Mouse (Mus musculus) MEL (cell line): Measurements from ENCODE around the gene Szrd1. TPM values are rescaled to one million over a fixed set of nuclear protein-coding genes. Genes with fewer than 3 reads are reported as not detected.
A peak's percentile ranks its signal among the peaks of the same experiment; 100 is the strongest.

Source experiments
- DNase-seq: peaks from one replicate; pipeline ENCODE4 v3.0.0; 2011; ENCODE audit warnings: low read depth, low spot score
- H3K27ac ChIP-seq: 2 replicates; pipeline ENCODE4 v1.5.1; 2012; ENCODE audit warnings: low read depth, mild to moderate bottlenecking, control low read depth, low read length, moderate library complexity; ENCODE audit not compliant: control insufficient read depth
- H3K27me3 ChIP-seq, 2 experiments: fragments of 150-350 bp in 1 of 2; sonication (generic) in 1 of 2; 2 replicates each; pipeline ENCODE4 v1.6.1; 2012; ENCODE audit warnings: low read length in 2 of 2, mild to moderate bottlenecking in 2 of 2, improper control_type of control experiment in 1 of 2, moderate library complexity in 1 of 2; ENCODE audit not compliant: insufficient read depth in 2 of 2, control insufficient read depth in 1 of 2
- H3K36me3 ChIP-seq, 2 experiments: 2 replicates each; pipeline ENCODE4 v1.6.1; 2012 to 2014; ENCODE audit warnings: low read length in 2 of 2, improper control_type of control experiment in 1 of 2, inconsistent platforms in 1 of 2, mild to moderate bottlenecking in 1 of 2; ENCODE audit not compliant: insufficient read depth in 2 of 2, control insufficient read depth in 1 of 2
- H3K4me1 ChIP-seq, 2 experiments: fragments of 150-350 bp in 1 of 2; sonication (generic) in 1 of 2; 2 replicates each; pipeline ENCODE4 v1.6.1; 2012; ENCODE audit warnings: low read length in 2 of 2, improper control_type of control experiment in 1 of 2, mild to moderate bottlenecking in 1 of 2; ENCODE audit not compliant: insufficient read depth in 2 of 2, control insufficient read depth in 1 of 2
- H3K4me3 ChIP-seq, 2 experiments: fragments of 150-350 bp in 1 of 2; sonication (generic) in 1 of 2; 2 replicates each; pipeline ENCODE4 v1.5.1; 2012; ENCODE audit warnings: low read depth in 2 of 2, low read length in 2 of 2, mild to moderate bottlenecking in 2 of 2, moderate library complexity in 2 of 2, control low read depth in 1 of 2, improper control_type of control experiment in 1 of 2; ENCODE audit not compliant: control insufficient read depth in 1 of 2, insufficient read depth in 1 of 2
- H3K79me2 ChIP-seq: 2 replicates; pipeline ENCODE4 v1.6.1; 2012; ENCODE audit warnings: mild to moderate bottlenecking, low read length, moderate library complexity; ENCODE audit not compliant: control insufficient read depth, poor library complexity, insufficient read depth
- H3K9ac ChIP-seq: 2 replicates; pipeline ENCODE4 v1.6.1; 2012; ENCODE audit warnings: low read depth, mild to moderate bottlenecking, control low read depth, low read length, moderate library complexity; ENCODE audit not compliant: control insufficient read depth, poor library complexity, severe bottlenecking
- H3K9me3 ChIP-seq: fragments of 150-350 bp; sonication (generic); replicated peaks from 2 replicates; pipeline ENCODE4 v1.6.1; 2012; ENCODE audit warnings: mild to moderate bottlenecking, low read length, improper control_type of control experiment, moderate library complexity; ENCODE audit not compliant: insufficient read depth
- BHLHE40 ChIP-seq: IDR thresholded peaks from 2 replicates; pipeline ENCODE4 v1.6.1; 2012; ENCODE audit warnings: low read depth, mild to moderate bottlenecking, inconsistent platforms, low read length, improper control_type of control experiment, borderline replicate concordance
- CHD2 ChIP-seq: IDR thresholded peaks from 2 replicates; pipeline ENCODE4 v1.6.1; 2011; ENCODE audit warnings: low read length, improper control_type of control experiment
- ELF1 ChIP-seq: IDR thresholded peaks from 2 replicates; pipeline ENCODE4 v1.6.1; 2014; ENCODE audit warnings: low read depth, mild to moderate bottlenecking, inconsistent platforms, low read length, improper control_type of control experiment, moderate library complexity
- EP300 ChIP-seq, 2 experiments: IDR thresholded peaks; 2 replicates each; pipeline ENCODE4 v1.6.1; 2011; ENCODE audit warnings: improper control_type of control experiment in 2 of 2, low read length in 2 of 2, low read depth in 1 of 2, mild to moderate bottlenecking in 1 of 2
- ETS1 ChIP-seq: IDR thresholded peaks from 2 replicates; pipeline ENCODE4 v1.6.1; 2012; ENCODE audit warnings: low read depth, mild to moderate bottlenecking, inconsistent platforms, low read length, improper control_type of control experiment, moderate library complexity
- HCFC1 ChIP-seq: IDR thresholded peaks from 2 replicates; pipeline ENCODE4 v1.6.1; 2012; ENCODE audit warnings: low read depth, mild to moderate bottlenecking, inconsistent platforms, low read length, improper control_type of control experiment, moderate library complexity
- KAT2A ChIP-seq: conservative IDR thresholded peaks from 2 replicates; pipeline ENCODE4 v1.6.1; 2012; ENCODE audit warnings: low read depth, low read length, improper control_type of control experiment, inconsistent platforms
- MAX ChIP-seq: IDR thresholded peaks from 2 replicates; pipeline ENCODE4 v1.6.1; 2011; ENCODE audit warnings: low read length, improper control_type of control experiment
- MAZ ChIP-seq: IDR thresholded peaks from 2 replicates; pipeline ENCODE4 v1.6.1; 2012; ENCODE audit warnings: low read depth, mild to moderate bottlenecking, inconsistent platforms, low read length, improper control_type of control experiment
- MXI1 ChIP-seq: IDR thresholded peaks from 2 replicates; pipeline ENCODE4 v1.6.1; 2011; ENCODE audit warnings: mild to moderate bottlenecking, low read depth, low read length, improper control_type of control experiment
- MYB ChIP-seq: IDR thresholded peaks from 2 replicates; pipeline ENCODE4 v1.6.1; 2011; ENCODE audit warnings: mild to moderate bottlenecking, low read depth, low read length, improper control_type of control experiment
- MYC ChIP-seq: IDR thresholded peaks from 2 replicates; pipeline ENCODE4 v1.6.1; 2011; ENCODE audit warnings: low read depth, mild to moderate bottlenecking, low read length, improper control_type of control experiment, moderate library complexity
- NELFE ChIP-seq: IDR thresholded peaks from 2 replicates; pipeline ENCODE4 v1.6.1; 2011; ENCODE audit warnings: low read depth, low read length, improper control_type of control experiment
- NRF1 ChIP-seq: IDR thresholded peaks from 2 replicates; pipeline ENCODE4 v1.6.1; 2014; ENCODE audit warnings: low read depth, mild to moderate bottlenecking, inconsistent platforms, low read length, improper control_type of control experiment, moderate library complexity; ENCODE audit not compliant: poor library complexity, insufficient read depth, severe bottlenecking
- POLR2A ChIP-seq, 2 experiments: IDR thresholded peaks; 2 replicates each; pipeline ENCODE4 v1.6.1; 2011 to 2012; ENCODE audit warnings: low read length in 2 of 2, mild to moderate bottlenecking in 2 of 2, control low read depth in 1 of 2, improper control_type of control experiment in 1 of 2, low read depth in 1 of 2, moderate library complexity in 1 of 2; ENCODE audit not compliant: control insufficient read depth in 1 of 2, insufficient read depth in 1 of 2, poor library complexity in 1 of 2
- POLR2AphosphoS2 ChIP-seq: IDR thresholded peaks from 2 replicates; pipeline ENCODE4 v1.6.1; 2011; ENCODE audit warnings: low read length, improper control_type of control experiment
- RCOR1 ChIP-seq: IDR thresholded peaks from 2 replicates; pipeline ENCODE4 v1.6.1; 2012; ENCODE audit warnings: low read depth, mild to moderate bottlenecking, inconsistent platforms, low read length, improper control_type of control experiment
- SIN3A ChIP-seq: IDR thresholded peaks from 2 replicates; pipeline ENCODE4 v1.6.1; 2012; ENCODE audit warnings: low read length, improper control_type of control experiment, inconsistent platforms
- TAL1 ChIP-seq: IDR thresholded peaks from 2 replicates; pipeline ENCODE4 v1.6.1; 2012; ENCODE audit warnings: mild to moderate bottlenecking, inconsistent platforms, low read length, moderate library complexity, mixed read lengths
- TBP ChIP-seq: IDR thresholded peaks from 2 replicates; pipeline ENCODE4 v1.8.0; 2011; ENCODE audit warnings: low read depth, low read length, improper control_type of control experiment
- TCF12 ChIP-seq: IDR thresholded peaks from 2 replicates; pipeline ENCODE4 v1.6.1; 2014; ENCODE audit warnings: low read depth, mild to moderate bottlenecking, inconsistent platforms, low read length, improper control_type of control experiment, moderate library complexity
- ZMIZ1 ChIP-seq: IDR thresholded peaks from 2 replicates; pipeline ENCODE4 v1.6.1; 2012; ENCODE audit warnings: low read depth, mild to moderate bottlenecking, inconsistent platforms, low read length, improper control_type of control experiment, moderate library complexity
- ZNF384 ChIP-seq: IDR thresholded peaks from 2 replicates; pipeline ENCODE4 v1.6.1; 2012; ENCODE audit warnings: low read depth, mild to moderate bottlenecking, inconsistent platforms, low read length, improper control_type of control experiment
- polyA plus RNA-seq, 2 experiments: library from polyadenylated mRNA; stranded (reverse) in 1 of 2; unstranded in 1 of 2; fragments of >175 nt in 1 of 2; fragments of >200 nt in 1 of 2; gene quantifications; 2 replicates each; pipeline versions ENCODE4 v1.2.1 to v1.2.4; 2012; ENCODE audit warnings: low replicate concordance in 2 of 2, low read depth in 1 of 2; ENCODE audit not compliant: insufficient read length in 2 of 2, insufficient read depth in 1 of 2, missing spikeins in 1 of 2
- total RNA-seq: library from RNA; depleted of rRNA; stranded (reverse); fragments of 300-350 nt; gene quantifications from 2 replicates; pipeline ENCODE4 v1.2.3, GENCODE M21; 2012; rRNA removed

The Szrd1 gene
- 63.0 and 64.4 TPM in 2 replicates for total RNA-seq
- polyA plus RNA-seq = 100 to 1,000 TPM in 1 of 2 experiments, not detected in 1; 137 TPM

DNA sequence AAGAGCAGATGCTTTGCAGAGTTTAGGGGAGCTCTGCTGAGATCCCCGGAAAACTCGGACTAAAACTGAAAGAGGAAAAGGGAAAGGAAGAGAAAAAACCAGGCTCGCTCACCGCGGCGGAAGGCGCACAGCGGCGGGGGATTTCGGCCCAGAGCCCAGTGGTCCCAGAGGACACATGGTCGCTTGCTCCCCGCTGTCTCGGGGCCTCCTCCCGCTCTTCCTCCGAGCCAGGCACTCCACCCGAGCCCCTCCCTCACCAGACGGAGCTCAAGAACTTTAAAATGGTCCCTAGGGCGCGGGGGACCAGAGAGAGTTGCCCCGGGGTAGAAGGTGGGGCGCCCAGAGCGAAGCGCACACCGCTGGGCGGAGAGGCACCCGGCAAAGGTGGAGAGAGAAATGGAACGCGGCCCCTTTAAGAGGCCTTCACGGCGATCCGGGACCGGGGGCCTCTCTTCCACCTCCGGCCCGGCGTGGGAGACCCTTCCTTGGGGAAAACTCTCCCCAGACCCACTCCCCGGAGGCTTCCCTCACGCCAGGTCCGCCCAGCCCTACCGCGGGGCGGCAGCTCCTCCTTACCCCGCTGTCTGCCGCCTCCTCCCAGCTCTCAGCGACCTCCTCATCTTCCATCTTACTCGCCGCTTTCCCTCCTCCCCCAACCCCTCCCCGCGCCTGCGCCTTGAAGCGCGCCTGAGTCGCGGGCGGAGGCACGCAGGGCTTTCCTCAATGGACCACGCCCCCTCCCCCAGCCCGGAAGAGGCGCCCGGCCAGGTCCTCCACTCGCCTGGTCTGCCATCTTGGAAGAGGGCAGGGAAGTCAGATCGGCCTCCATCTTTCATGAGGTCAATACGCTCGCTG, at the start of gene Szrd1:
Gene Szrd1, minus strand, starts transcription at position 660 of the 855 bp plus-strand sequence.
- peak within 1 kb of the TSS; percentile 91 for H3K27ac ChIP-seq
- TF ChIP-seq MAX (0 out of 2 replicates have a peak, but pooled peaks have one; percentile 51), MYC (peak; percentile 10; the same call in 1 of the 2 replicates), HCFC1 (peak; percentile 94), TAL1 (no peak), EP300 (IDR thresholded peaks at IDR 0.05; ENCODE audit: low read depth in 1 of 2, low read length in 2 of 2) (peak in 1 of 2 experiments; percentile 38; a peak in 1 of 4 replicates), ETS1 (peak; percentile 36; the same call in 1 of the 2 replicates), POLR2A (IDR thresholded peaks at IDR 0.05; ENCODE audit: control insufficient read depth in 1 of 2, insufficient read depth in 1 of 2, low read depth in 1 of 2, low read length in 2 of 2, poor library complexity in 1 of 2) (peak; percentile 68 to 76; a peak in 3 of 4 replicates), NRF1 (peak; percentile 96), POLR2AphosphoS2 (peak; percentile 65; the same call in 1 of the 2 replicates), TBP (peak; percentile 70; the same call in 1 of the 2 replicates), MYB (no peak), BHLHE40 (no peak), MXI1 (peak; percentile 68), ZMIZ1 (peak; percentile 5; the same call in 1 of the 2 replicates), SIN3A (peak; percentile 70; the same call in 1 of the 2 replicates), MAZ (peak; percentile 78; the same call in 1 of the 2 replicates), NELFE (peak; percentile 73), ELF1 (peak; percentile 97), CHD2 (no peak), RCOR1 (peak; percentile 74), TCF12 (peak; percentile 23; the same call in 1 of the 2 replicates), KAT2A (no peak; the same call in 1 of the 2 replicates), ZNF384 (peak; percentile 20; the same call in 1 of the 2 replicates)
- DNase-seq = peak; percentile 99
- H3K9ac ChIP-seq = peak within 1 kb of the TSS; percentile 99
- peaks cover 0 to 10% of the 10 kb centered on the region in 2 experiments; a peak in 3 of 4 replicates for H3K36me3 ChIP-seq
- peaks cover 0 to 17% of the 10 kb centered on the region in 2 experiments; a peak in 2 of 4 replicates for H3K4me1 ChIP-seq
- H3K9me3 ChIP-seq = no peaks in the 10 kb centered on the region
- H3K4me3 ChIP-seq = peak within 1 kb of the TSS; percentile 82 to 94
- no peaks in the 10 kb centered on the region for H3K27me3 ChIP-seq
- peaks cover 48% of the 10 kb centered on the region for H3K79me2 ChIP-seq
